25 mouse cellular contexts compared by ENCODE assay signal in the genomic region with DNA sequence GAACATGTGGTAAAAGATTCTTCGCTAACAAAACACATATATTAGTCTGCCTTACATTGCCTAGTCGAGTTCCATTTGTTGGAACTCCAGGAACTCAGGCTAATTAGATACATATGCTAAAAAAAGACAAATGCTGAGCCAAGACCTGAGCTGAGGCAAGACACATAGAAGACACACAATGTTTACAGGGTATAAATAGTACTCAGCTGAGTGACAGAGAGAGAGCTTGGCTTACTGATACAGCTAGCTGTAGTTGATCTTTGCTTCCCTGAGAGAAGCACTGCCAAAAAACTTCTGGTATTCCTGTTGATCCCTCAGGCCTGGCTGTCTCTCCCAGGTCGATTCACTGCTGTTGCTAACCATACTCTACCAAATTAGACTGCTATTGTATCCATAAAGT.
DNase-seq lines count a peak whose midpoint lies in the region; ATAC-seq and TF ChIP-seq lines count a peak whose summit lies in the region.
"Had no signal": no experiment of that assay in that cellular context is flagged by ENCODE, and none has a peak within 500 bp of the region (broad histone marks: within the 10 kb centered on the region; RNA-seq: fewer than 3 reads in every experiment).

No protein-coding gene starts in this region.

- DNase-seq in embryonic facial prominence, embryonic 11.5 days (ENCODE audit: low spot score) = peak; percentile 7
- no peak for DNase-seq in embryonic facial prominence, embryonic 10.5 days (ENCODE audit: low spot score)
- DNase-seq in heart, adult 2 months = peak in 1 of 2 experiments; percentile 22
- no peak for DNase-seq in heart, postnatal 25 days (ENCODE audit: low spot score)
- DNase-seq in heart, postnatal 10 days = peak; percentile 20 to 41
- DNase-seq in hindbrain, embryonic 14.5 days (ENCODE audit: low spot score) = no peak
- no peak for DNase-seq in retina, postnatal 1 day
- DNase-seq: adrenal gland, postnatal 10 days; cerebellum, adult 11-12 months; cerebellum, postnatal 14 days; embryo, embryonic 11 days; gastrocnemius, postnatal 25 days; kidney, adult 18-20 months; kidney, postnatal 10 days; layer of hippocampus, postnatal 36 days; liver, postnatal 0 days; lung, postnatal 14 days; right cerebral cortex, postnatal 25 days; thymus, postnatal 36 days had no signal

- no peak overlapping the region for H3K9ac ChIP-seq in embryonic facial prominence, embryonic 11.5 days (replicated peaks; ENCODE audit: low read length)
- H3K9ac ChIP-seq in heart, adult 2 months (ENCODE audit: low read depth, low read length) = 0 out of 2 replicates have a peak overlapping the region, but pooled peaks have one; percentile 35
- no peak overlapping the region for H3K9ac ChIP-seq in embryonic facial prominence, embryonic 15.5 days
- no peak overlapping the region for H3K9ac ChIP-seq in hindbrain, embryonic 14.5 days
- H3K9ac ChIP-seq: liver, postnatal 0 days; midbrain, embryonic 15.5 days; neural tube, embryonic 15.5 days had no signal

- no peak overlapping the region for H3K4me2 ChIP-seq in embryonic facial prominence, embryonic 11.5 days (ENCODE audit: low read depth, low read length)
- no peak overlapping the region for H3K4me2 ChIP-seq in embryonic facial prominence, embryonic 15.5 days (replicated peaks)
- H3K4me2 ChIP-seq in hindbrain, embryonic 14.5 days (replicated peaks) = no peak overlapping the region
- H3K4me2 ChIP-seq: midbrain, embryonic 15.5 days; neural tube, embryonic 15.5 days had no signal

- no peaks in the 10 kb centered on the region for H3K9me3 ChIP-seq in embryonic facial prominence, embryonic 11.5 days (replicated peaks; ENCODE audit: control insufficient read depth, low read length)
- no peaks in the 10 kb centered on the region for H3K9me3 ChIP-seq in embryonic facial prominence, embryonic 10.5 days
- H3K9me3 ChIP-seq in embryonic facial prominence, embryonic 15.5 days (replicated peaks) = no peaks in the 10 kb centered on the region
- no peaks in the 10 kb centered on the region for H3K9me3 ChIP-seq in hindbrain, embryonic 14.5 days (ENCODE audit: control insufficient read depth, low read length)
- H3K9me3 ChIP-seq: hindbrain, embryonic 10.5 days; megakaryocyte, embryonic 14.5 days; midbrain, embryonic 15.5 days; neural tube, embryonic 15.5 days had no signal

- H3K27ac ChIP-seq in embryonic facial prominence, embryonic 11.5 days (replicated peaks; ENCODE audit: low read depth, low read length) = no peak overlapping the region
- H3K27ac ChIP-seq in embryonic facial prominence, embryonic 10.5 days (replicated peaks) = no peak overlapping the region
- peak overlapping the region; percentile 82 for H3K27ac ChIP-seq in heart, adult 2 months
- H3K27ac ChIP-seq in embryonic facial prominence, embryonic 15.5 days (replicated peaks) = peak overlapping the region; percentile 58
- no peak overlapping the region for H3K27ac ChIP-seq in hindbrain, embryonic 14.5 days
- H3K27ac ChIP-seq: hindbrain, embryonic 10.5 days; midbrain, embryonic 15.5 days; neural tube, embryonic 15.5 days had no signal

- H3K4me1 ChIP-seq in embryonic facial prominence, embryonic 11.5 days (ENCODE audit: control insufficient read depth, insufficient read depth, low read length) = no peaks in the 10 kb centered on the region
- H3K4me1 ChIP-seq in embryonic facial prominence, embryonic 10.5 days = no peaks in the 10 kb centered on the region
- H3K4me1 ChIP-seq in heart, adult 2 months (ENCODE audit: control insufficient read depth, insufficient read depth, low read length) = no peaks in the 10 kb centered on the region
- no peaks in the 10 kb centered on the region for H3K4me1 ChIP-seq in embryonic facial prominence, embryonic 15.5 days
- no peaks in the 10 kb centered on the region for H3K4me1 ChIP-seq in hindbrain, embryonic 14.5 days (replicated peaks; ENCODE audit: control insufficient read depth, insufficient read depth, low read length)
- H3K4me1 ChIP-seq: hindbrain, embryonic 10.5 days; megakaryocyte, embryonic 14.5 days; midbrain, embryonic 15.5 days; neural tube, embryonic 15.5 days had no signal

- no peak overlapping the region for H3K4me3 ChIP-seq in embryonic facial prominence, embryonic 11.5 days (ENCODE audit: low read depth, low read length)
- H3K4me3 ChIP-seq in embryonic facial prominence, embryonic 10.5 days = no peak overlapping the region
- H3K4me3 ChIP-seq in heart, adult 2 months = no peak overlapping the region
- H3K4me3 ChIP-seq in embryonic facial prominence, embryonic 15.5 days (replicated peaks) = no peak overlapping the region
- no peak overlapping the region for H3K4me3 ChIP-seq in hindbrain, embryonic 14.5 days (replicated peaks; ENCODE audit: low read length)
- H3K4me3 ChIP-seq: hindbrain, embryonic 10.5 days; megakaryocyte, embryonic 14.5 days; midbrain, embryonic 15.5 days; neural tube, embryonic 15.5 days had no signal

- H3K36me3 ChIP-seq in embryonic facial prominence, embryonic 11.5 days (replicated peaks; ENCODE audit: control insufficient read depth, insufficient read depth, low read depth, low read length) = no peaks in the 10 kb centered on the region
- no peaks in the 10 kb centered on the region for H3K36me3 ChIP-seq in embryonic facial prominence, embryonic 10.5 days (replicated peaks)
- H3K36me3 ChIP-seq in heart, adult 2 months (ENCODE audit: control insufficient read depth, insufficient read depth, low read length) = no peaks in the 10 kb centered on the region
- no peaks in the 10 kb centered on the region for H3K36me3 ChIP-seq in embryonic facial prominence, embryonic 15.5 days
- H3K36me3 ChIP-seq in hindbrain, embryonic 14.5 days (replicated peaks; ENCODE audit: control insufficient read depth, insufficient read depth) = no peaks in the 10 kb centered on the region
- H3K36me3 ChIP-seq: hindbrain, embryonic 10.5 days; midbrain, embryonic 15.5 days; neural tube, embryonic 15.5 days had no signal

- 46% methylated on average over 3 of the region's 3 CpGs for WGBS in embryonic facial prominence, embryonic 11.5 days
- 44% methylated on average over 3 of the region's 3 CpGs for WGBS in embryonic facial prominence, embryonic 10.5 days
- WGBS in heart, adult 2 months = 34% methylated on average over 3 of the region's 3 CpGs
- WGBS in embryonic facial prominence, embryonic 15.5 days = 25% methylated on average over 3 of the region's 3 CpGs
- 55% methylated on average over 3 of the region's 3 CpGs for WGBS in hindbrain, embryonic 14.5 days

- no peaks in the 10 kb centered on the region for H3K79me2 ChIP-seq in heart, adult 2 months (replicated peaks; ENCODE audit: control insufficient read depth, insufficient read depth, low read length)

- no peaks in the 10 kb centered on the region for H3K27me3 ChIP-seq in embryonic facial prominence, embryonic 11.5 days (ENCODE audit: control insufficient read depth, insufficient read depth, low read length)
- no peaks in the 10 kb centered on the region for H3K27me3 ChIP-seq in embryonic facial prominence, embryonic 10.5 days (replicated peaks; ENCODE audit: low read depth, poor library complexity, severe bottlenecking)
- no peaks in the 10 kb centered on the region for H3K27me3 ChIP-seq in heart, adult 2 months (ENCODE audit: control insufficient read depth, insufficient read depth, low read length)
- no peaks in the 10 kb centered on the region for H3K27me3 ChIP-seq in embryonic facial prominence, embryonic 15.5 days
- no peaks in the 10 kb centered on the region for H3K27me3 ChIP-seq in hindbrain, embryonic 14.5 days (ENCODE audit: control insufficient read depth, insufficient read depth, low read length)
- H3K27me3 ChIP-seq: megakaryocyte, embryonic 14.5 days; midbrain, embryonic 15.5 days; neural tube, embryonic 15.5 days; Patski had no signal

- no peak for TF ChIP-seq POLR2A in heart, adult 2 months (IDR thresholded peaks at IDR 0.05; ENCODE audit: insufficient read depth, low read depth, low read length)

- intact Hi-C loops in heart, adult 2 months (cut with DNase I) = no loop called here
- intact Hi-C loops in heart, postnatal 25 days (cut with DNase I) = no loop called here
- intact Hi-C loops in heart, postnatal 10 days (cut with DNase I) = no loop called here

- TF ChIP-seq EP300 in heart, adult 2 months (IDR thresholded peaks at IDR 0.05; ENCODE audit: insufficient read depth, low read depth, low read length) = no peak

- no peak for TF ChIP-seq CTCF in heart, adult 2 months (IDR thresholded peaks at IDR 0.05)

- ATAC-seq in embryonic facial prominence, embryonic 11.5 days (replicated peaks; ENCODE audit: insufficient number of reproducible peaks, low FRiP score, low TSS enrichment, low read depth) = no peak; the same call in 1 of the 2 replicates
- peak; percentile 65 for ATAC-seq in embryonic facial prominence, embryonic 15.5 days (ENCODE audit: insufficient number of reproducible peaks, low FRiP score, low TSS enrichment, low read depth)
- ATAC-seq in hindbrain, embryonic 14.5 days (ENCODE audit: low FRiP score) = no peak
- ATAC-seq: liver, postnatal 0 days; midbrain, embryonic 15.5 days; Patski had no signal

Comparison
In these comparisons a context has a peak if more than half of its experiments do, and no peak if none do; other contexts are left out.
1. DNase-seq: peak in embryonic facial prominence, embryonic 11.5 days (single experiment) and heart, postnatal 10 days (2 of 2); none in embryonic facial prominence, embryonic 10.5 days (single experiment), heart, postnatal 25 days (single experiment), hindbrain, embryonic 14.5 days (single experiment) and retina, postnatal 1 day (single experiment).
2. H3K27ac ChIP-seq: peak in heart, adult 2 months (single experiment) and embryonic facial prominence, embryonic 15.5 days (single experiment); none in embryonic facial prominence, embryonic 11.5 days (single experiment), embryonic facial prominence, embryonic 10.5 days (single experiment) and hindbrain, embryonic 14.5 days (single experiment).